Mouse (Mus musculus) liver, embryonic 14.5 days (tissue): ENCODE data around the gene Tmem165. TPM values are rescaled to one million over a fixed set of nuclear protein-coding genes. Genes with fewer than 3 reads are reported as not detected.

Source experiments
- ATAC-seq: fragments of 200-750 bp; cut with Nextera tagmentation; 2 replicates; pipeline ENCODE4 v1.8.0; 2017; ENCODE audit warnings: moderate number of reproducible peaks, mild to moderate bottlenecking, moderate library complexity; ENCODE audit not compliant: insufficient read depth
- DNase-seq, 3 experiments: peaks; one replicate each; pipeline ENCODE4 v3.0.0-alpha.2; 2012 to 2013; ENCODE audit warnings: low read depth in 3 of 3, low spot score in 3 of 3
- H3K27ac ChIP-seq: fragments of 300-500 bp; sonication (generic); 2 replicates; pipeline ENCODE4 v1.5.1; 2014; ENCODE audit warnings: moderate library complexity, mild to moderate bottlenecking, control low read depth, inconsistent platforms
- H3K27me3 ChIP-seq: fragments of 300-500 bp; sonication (generic); 2 replicates; pipeline ENCODE4 v1.6.1; 2014; ENCODE audit warnings: mild to moderate bottlenecking, low read length, moderate library complexity; ENCODE audit not compliant: control insufficient read depth, insufficient read depth
- H3K36me3 ChIP-seq: fragments of 300-500 bp; sonication (generic); replicated peaks from 2 replicates; pipeline ENCODE4 v1.6.1; 2014; ENCODE audit warnings: low read depth; ENCODE audit not compliant: control insufficient read depth, insufficient read depth
- H3K4me1 ChIP-seq, 2 experiments: fragments of 200-500 bp in 1 of 2; fragments of 300-500 bp in 1 of 2; sonication (generic) in 1 of 2; replicated peaks; 2 replicates each; pipeline ENCODE4 v1.6.1; 2012 to 2014; ENCODE audit warnings: antibody characterized with exemption in 1 of 2, inconsistent platforms in 1 of 2, low read length in 1 of 2; ENCODE audit not compliant: control insufficient read depth in 2 of 2, insufficient read depth in 2 of 2
- H3K4me2 ChIP-seq: fragments of 300-500 bp; sonication (generic); 2 replicates; pipeline ENCODE4 v1.6.1; 2014; ENCODE audit warnings: low read depth, mild to moderate bottlenecking, control low read depth, moderate library complexity
- H3K4me3 ChIP-seq, 2 experiments: fragments of 200-500 bp in 1 of 2; fragments of 300-500 bp in 1 of 2; sonication (generic) in 1 of 2; 2 replicates each; pipeline ENCODE4 v1.5.1; 2012 to 2014; ENCODE audit warnings: low read depth in 2 of 2, low read length in 2 of 2, mild to moderate bottlenecking in 2 of 2, control low read depth in 1 of 2, inconsistent platforms in 1 of 2, moderate library complexity in 1 of 2; ENCODE audit not compliant: insufficient read depth in 1 of 2
- H3K9ac ChIP-seq: fragments of 300-500 bp; sonication (generic); replicated peaks from 2 replicates; pipeline ENCODE4 v1.6.1; 2014; ENCODE audit warnings: mild to moderate bottlenecking, control low read depth, moderate library complexity
- H3K9me3 ChIP-seq: fragments of 300-500 bp; sonication (generic); 2 replicates; pipeline ENCODE4 v1.6.1; 2016; ENCODE audit warnings: low read length, mixed read lengths; ENCODE audit not compliant: control insufficient read depth
- CTCF ChIP-seq: IDR thresholded peaks from 2 replicates; pipeline ENCODE4 v1.5.1; 2016; ENCODE audit warnings: antibody characterized with exemption, low read depth, control low read depth
- EP300 ChIP-seq: IDR thresholded peaks from 2 replicates; pipeline ENCODE4 v1.6.1; 2016; ENCODE audit warnings: antibody characterized with exemption, low read depth
- WGBS: fragments of 180-500 bp; shearing (Covaris S2); extraction: QIAGEN DNeasy Blood & Tissue Kit; methylation state at CpG from one replicate; pipeline ENCODE4 v1.1.7; 2014; ENCODE audit not compliant: insufficient replicate concordance; 5-methylcytosine and 5-hydroxymethylcytosine counted together
- polyA plus RNA-seq, 2 experiments: library from polyadenylated mRNA; depleted of rRNA in 1 of 2; stranded (reverse) in 1 of 2; unstranded in 1 of 2; fragments of >200 nt; fragmentation: Nextera tagmentation in 1 of 2; extraction: Ambion mirVana in 1 of 2; gene quantifications; 2 replicates each; pipeline versions ENCODE4 v1.2.1 to v1.2.3; 2012 to 2014

The Tmem165 gene
- polyA plus RNA-seq, 2 experiments = 23.8 to 34.5 TPM

- no peak overlapping the region for H3K9ac ChIP-seq
- DNase-seq = no peak
- no peak for ATAC-seq
- no peak overlapping the region for H3K4me3 ChIP-seq
- no peak for TF ChIP-seq CTCF
- TF ChIP-seq EP300 = no peak
- no peak overlapping the region for H3K27ac ChIP-seq
- peaks cover 0 to 17% of the 10 kb centered on the region in 2 experiments; a peak in 2 of 4 replicates for H3K4me1 ChIP-seq
- H3K27me3 ChIP-seq = no peaks in the 10 kb centered on the region
- no peaks in the 10 kb centered on the region for H3K9me3 ChIP-seq
- 83% methylated on average over 7 of the region's 7 CpGs for WGBS
- H3K4me2 ChIP-seq = no peak overlapping the region
- H3K36me3 ChIP-seq = no peaks in the 10 kb centered on the region
Observed at GRCm38 (mm10) chr5:76164827-76165226, 18.9 kb upstream of the Tmem165 start.

GRCm38 (mm10) chr5:76170522-76170921, 13.2 kb upstream of the Tmem165 start:
- no peak for ATAC-seq
- H3K27me3 ChIP-seq = no peaks in the 10 kb centered on the region
- H3K4me2 ChIP-seq = no peak overlapping the region
- H3K9ac ChIP-seq = no peak overlapping the region
- WGBS = 65% methylated on average over 4 of the region's 4 CpGs
- H3K36me3 ChIP-seq = no peaks in the 10 kb centered on the region
- H3K27ac ChIP-seq = no peak overlapping the region
- no peak for DNase-seq
- TF ChIP-seq CTCF (0 out of 2 replicates have a peak, but pooled peaks have one; percentile 17), EP300 (no peak)
- H3K9me3 ChIP-seq = no peaks in the 10 kb centered on the region
- H3K4me1 ChIP-seq = peaks cover 0 to 3% of the 10 kb centered on the region in 2 experiments; a peak in 1 of 4 replicates
- H3K4me3 ChIP-seq = no peak overlapping the region

- Histone ChIP-seq H3K4me3 (no peak overlapping the region), H3K4me2 (no peak overlapping the region), H3K9me3 (no peaks in the 10 kb centered on the region), H3K27me3 (no peaks in the 10 kb centered on the region), H3K27ac (no peak overlapping the region), H3K36me3 (no peaks in the 10 kb centered on the region), H3K4me1 (peaks cover 0 to 3% of the 10 kb centered on the region in 2 experiments; a peak in 1 of 4 replicates), H3K9ac (no peak overlapping the region)
- DNase-seq = no peak
- TF ChIP-seq CTCF (no peak), EP300 (no peak)
- ATAC-seq = no peak
Observed at GRCm38 (mm10) chr5:76171039-76171438, 12.6 kb upstream of the Tmem165 start.

GRCm38 (mm10) chr5:76175051-76175450, 8.6 kb upstream of the Tmem165 start:
- Histone ChIP-seq H3K4me1 (peaks cover 2% of the 10 kb centered on the region in 2 experiments; a peak in 1 of 4 replicates), H3K36me3 (no peaks in the 10 kb centered on the region), H3K9me3 (no peaks in the 10 kb centered on the region), H3K9ac (no peak overlapping the region), H3K4me2 (no peak overlapping the region), H3K4me3 (no peak overlapping the region), H3K27me3 (no peaks in the 10 kb centered on the region), H3K27ac (no peak overlapping the region)
- ATAC-seq (no peak), DNase-seq (no peak)
- no peak for TF ChIP-seq EP300
- no peak for TF ChIP-seq CTCF
- whole genome bisulfite sequencing = 56% methylated on average over 4 of the region's 4 CpGs

GRCm38 (mm10) chr5:76176411-76176810, 7.3 kb upstream of the Tmem165 start:
- peaks cover 2% of the 10 kb centered on the region in 2 experiments; a peak in 1 of 4 replicates for H3K4me1 ChIP-seq
- no peak overlapping the region for H3K4me2 ChIP-seq
- DNase-seq (no peak), ATAC-seq (no peak)
- H3K4me3 ChIP-seq = no peak overlapping the region
- H3K27me3 ChIP-seq = no peaks in the 10 kb centered on the region
- H3K9ac ChIP-seq = no peak overlapping the region
- TF ChIP-seq EP300 = no peak
- TF ChIP-seq CTCF = no peak
- no peaks in the 10 kb centered on the region for H3K36me3 ChIP-seq
- no peak overlapping the region for H3K27ac ChIP-seq
- 38% methylated on average over 3 of the region's 3 CpGs for WGBS
- H3K9me3 ChIP-seq = no peaks in the 10 kb centered on the region
